Mouse (Mus musculus): ENCODE measurements at regions not wholly inside any gene's neighbourhood (a gene's known extent, or its start where the extent isn't known, plus 50 kb on each side); places are given as distances from the start of the nearest gene placed in this dataset.

GRCm38 (mm10) chr12:25182680-25183079 is 85.7 kb upstream of the Id2 start:
- DNase-seq (ENCODE audit: low spot score): no peak

- no peak for DNase-seq (ENCODE audit: low spot score)
Observed at GRCm38 (mm10) chr12:25181317-25181716, 84.4 kb upstream of the Id2 start.

- no peak for DNase-seq (ENCODE audit: low spot score)
Observed at GRCm38 (mm10) chr12:25180861-25181260, 83.9 kb upstream of the Id2 start.

GRCm38 (mm10) chr12:25180289-25180688 is 83.3 kb upstream of the Id2 start:
- no peak for DNase-seq (ENCODE audit: low spot score)

- DNase-seq (ENCODE audit: low spot score): no peak
Observed at GRCm38 (mm10) chr12:25178491-25179115, 81.7 kb upstream of the Id2 start.

GRCm38 (mm10) chr12:25177827-25178226 is 80.9 kb upstream of the Id2 start:
- DNase-seq (ENCODE audit: low spot score): no peak

GRCm38 (mm10) chr12:25176565-25176964 is 79.6 kb upstream of the Id2 start:
- no peak for DNase-seq (ENCODE audit: low spot score)

GRCm38 (mm10) chr12:25173064-25173463 is 76.1 kb upstream of the Id2 start:
- no peak for DNase-seq (ENCODE audit: low spot score)

GRCm38 (mm10) chr12:25172450-25172849 is 75.5 kb upstream of the Id2 start:
- DNase-seq (ENCODE audit: low spot score): no peak

GRCm38 (mm10) chr12:25169611-25170010 is 72.7 kb upstream of the Id2 start:
- no peak for DNase-seq (ENCODE audit: low spot score)

GRCm38 (mm10) chr12:25168213-25168545 is 71.2 kb upstream of the Id2 start:
- DNase-seq (ENCODE audit: low spot score): no peak

- no peak for DNase-seq (ENCODE audit: low spot score)
Observed at GRCm38 (mm10) chr12:25167504-25168212, 70.7 kb upstream of the Id2 start.

GRCm38 (mm10) chr12:25166525-25166924 is 69.6 kb upstream of the Id2 start:
- no peak for DNase-seq (ENCODE audit: low spot score)

- DNase-seq (ENCODE audit: low spot score): no peak
Observed at GRCm38 (mm10) chr12:25165650-25166049, 68.7 kb upstream of the Id2 start.

GRCm38 (mm10) chr12:25164724-25165123 is 67.8 kb upstream of the Id2 start:
- DNase-seq (ENCODE audit: low spot score): no peak

- DNase-seq (ENCODE audit: low spot score): peak; percentile 60
Observed at GRCm38 (mm10) chr12:25163541-25163940, 66.6 kb upstream of the Id2 start.

GRCm38 (mm10) chr12:25162843-25163242 is 65.9 kb upstream of the Id2 start:
- no peak for DNase-seq (ENCODE audit: low spot score)

- no peak for DNase-seq (ENCODE audit: low spot score)
Observed at GRCm38 (mm10) chr12:25161939-25162338, 65.0 kb upstream of the Id2 start.

- no peak for DNase-seq (ENCODE audit: low spot score)
Observed at GRCm38 (mm10) chr12:25160990-25161843, 64.3 kb upstream of the Id2 start.

GRCm38 (mm10) chr12:25159091-25159490 is 62.2 kb upstream of the Id2 start:
- no peak for DNase-seq (ENCODE audit: low spot score)

GRCm38 (mm10) chr12:25157238-25157637 is 60.3 kb upstream of the Id2 start:
- no peak for DNase-seq (ENCODE audit: low spot score)

GRCm38 (mm10) chr12:25155396-25155795 is 58.5 kb upstream of the Id2 start:
- no peak for DNase-seq (ENCODE audit: low spot score)

- DNase-seq (ENCODE audit: low spot score): no peak
Observed at GRCm38 (mm10) chr12:25148099-25148498, 51.2 kb upstream of the Id2 start.
